Mouse (Mus musculus) adrenal gland, adult (tissue): ENCODE results near the gene Syt17.

Experiments
- DNase-seq, 2 experiments: peaks; one replicate each; pipeline ENCODE4 v3.0.0; 2022 to 2023; ENCODE audit warnings: low spot score in 1 of 2; ENCODE audit not compliant: inconsistent age in 2 of 2

Syt17 gene

GRCm38 (mm10) chr7:118464432-118464831 lies 16.4 kb upstream of the Syt17 start:
- DNase-seq: no peak

- DNase-seq: peak in 1 of 2 experiments; percentile 34
These were observed 15.1 kb upstream of the Syt17 start for GRCm38 (mm10) chr7:118462818-118463762.

- no peak for DNase-seq
These were observed 13.5 kb upstream of the Syt17 start for GRCm38 (mm10) chr7:118461400-118462136.

- no peak for DNase-seq
These were observed 5.7 kb upstream of the Syt17 start for GRCm38 (mm10) chr7:118453722-118454121.

- DNase-seq: no peak
These were observed 4.9 kb upstream of the Syt17 start for GRCm38 (mm10) chr7:118452940-118453339.

GRCm38 (mm10) chr7:118447291-118448133 lies 510 bp downstream of the Syt17 start:
- peak; percentile 33 to 70 for DNase-seq

- no peak for DNase-seq
These were observed 4.0 kb downstream of the Syt17 start for GRCm38 (mm10) chr7:118443895-118444485.

GRCm38 (mm10) chr7:118443371-118443770 lies 4.7 kb downstream of the Syt17 start:
- no peak for DNase-seq

GRCm38 (mm10) chr7:118441535-118441934 lies 6.5 kb downstream of the Syt17 start:
- DNase-seq: no peak

- DNase-seq: peak in 1 of 2 experiments; percentile 57
These were observed 10.8 kb downstream of the Syt17 start for GRCm38 (mm10) chr7:118437101-118437802.

- peak in 1 of 2 experiments; percentile 49 for DNase-seq
These were observed 19.1 kb downstream of the Syt17 start for GRCm38 (mm10) chr7:118428937-118429336.

- no peak for DNase-seq
These were observed 28.4 kb downstream of the Syt17 start for GRCm38 (mm10) chr7:118419491-118420180.

GRCm38 (mm10) chr7:118414183-118414582 lies 33.8 kb downstream of the Syt17 start:
- DNase-seq: no peak

- DNase-seq: no peak
These were observed 36.1 kb downstream of the Syt17 start for GRCm38 (mm10) chr7:118411877-118412276.

- DNase-seq: peak in 1 of 2 experiments; percentile 39
These were observed 38.6 kb downstream of the Syt17 start for GRCm38 (mm10) chr7:118409421-118409820.

- no peak for DNase-seq
These were observed 42.8 kb downstream of the Syt17 start for GRCm38 (mm10) chr7:118405251-118405650.

- peak; percentile 16 to 36 for DNase-seq
These were observed 45.4 kb downstream of the Syt17 start for GRCm38 (mm10) chr7:118402576-118403022.

- peak; percentile 5 to 31 for DNase-seq
These were observed 46.1 kb downstream of the Syt17 start for GRCm38 (mm10) chr7:118401949-118402348.

GRCm38 (mm10) chr7:118399764-118400163 lies 48.3 kb downstream of the Syt17 start:
- DNase-seq: no peak
